Mouse (Mus musculus) stomach, embryonic 15.5 days (tissue): Measurements from ENCODE around the gene U2surp. TPM values are rescaled to one million over a fixed set of nuclear protein-coding genes. Genes with fewer than 3 reads are reported as not detected.

Experiments used
- ATAC-seq: fragments of 200-750 bp; cut with Nextera tagmentation; 2 replicates; pipeline ENCODE4 v1.8.0; 2017; ENCODE audit warnings: low read depth, moderate number of reproducible peaks, moderate TSS enrichment; ENCODE audit not compliant: insufficient read depth, low FRiP score
- H3K27ac ChIP-seq: fragments of 300-500 bp; sonication (generic); 2 replicates; pipeline ENCODE4 v1.5.1; 2015; ENCODE audit warnings: mild to moderate bottlenecking, inconsistent platforms
- H3K27me3 ChIP-seq: fragments of 300-500 bp; sonication (generic); replicated peaks from 2 replicates; pipeline ENCODE4 v1.6.1; 2015; ENCODE audit warnings: inconsistent platforms
- H3K36me3 ChIP-seq: fragments of 300-500 bp; sonication (generic); 2 replicates; pipeline ENCODE4 v1.6.1; 2015; ENCODE audit warnings: inconsistent platforms
- H3K4me1 ChIP-seq: fragments of 300-500 bp; sonication (generic); 2 replicates; pipeline ENCODE4 v1.6.1; 2015; ENCODE audit warnings: inconsistent platforms
- H3K4me2 ChIP-seq: fragments of 300-500 bp; sonication (generic); 2 replicates; pipeline ENCODE4 v1.6.1; 2015; ENCODE audit warnings: mild to moderate bottlenecking, inconsistent platforms
- H3K4me3 ChIP-seq: fragments of 300-500 bp; sonication (generic); replicated peaks from 2 replicates; pipeline ENCODE4 v1.5.1; 2015; ENCODE audit warnings: inconsistent platforms
- H3K9ac ChIP-seq: fragments of 300-500 bp; sonication (generic); 2 replicates; pipeline ENCODE4 v1.6.1; 2015; ENCODE audit warnings: inconsistent platforms
- H3K9me3 ChIP-seq: fragments of 300-500 bp; sonication (generic); 2 replicates; pipeline ENCODE4 v1.6.1; 2016; ENCODE audit warnings: inconsistent platforms
- WGBS: fragments of 180-500 bp; shearing (Covaris S2); methylation state at CpG from one replicate; pipeline ENCODE4 v1.1.7; 2015; 5-methylcytosine and 5-hydroxymethylcytosine counted together
- polyA plus RNA-seq: library from polyadenylated mRNA; unstranded; fragments of >200 nt; fragmentation: Nextera tagmentation; extraction: Ambion mirVana; gene quantifications from 2 replicates; pipeline ENCODE4 v1.2.1, GENCODE M21; 2015

The U2surp gene
- polyA plus RNA-seq, 1 experiment from 2014 or later, result 123 TPM

GRCm38 (mm10) chr9:95550856-95551774 lies 39.3 kb upstream of the U2surp start:
- peak; percentile 79; the same call in 1 of the 2 replicates for ATAC-seq
- no peaks in the 10 kb centered on the region for H3K36me3 ChIP-seq
- no peak overlapping the region for H3K4me2 ChIP-seq
- H3K4me3 ChIP-seq, result no peak overlapping the region
- H3K9me3 ChIP-seq, result no peaks in the 10 kb centered on the region
- no peak overlapping the region for H3K9ac ChIP-seq
- no peaks in the 10 kb centered on the region for H3K4me1 ChIP-seq
- H3K27ac ChIP-seq, result no peak overlapping the region
- WGBS, result 52% methylated on average over 9 of the region's 9 CpGs
- H3K27me3 ChIP-seq, result 0 out of 2 replicates have a peak, but pooled peaks cover 4% of the 10 kb centered on the region

GRCm38 (mm10) chr9:95549626-95550411 lies 38.0 kb upstream of the U2surp start:
- no peak overlapping the region for H3K9ac ChIP-seq
- no peak for ATAC-seq
- H3K27ac ChIP-seq, result no peak overlapping the region
- WGBS, result 68% methylated on average over 15 of the region's 15 CpGs
- no peaks in the 10 kb centered on the region for H3K4me1 ChIP-seq
- H3K9me3 ChIP-seq, result no peaks in the 10 kb centered on the region
- H3K4me3 ChIP-seq, result no peak overlapping the region
- no peaks in the 10 kb centered on the region for H3K36me3 ChIP-seq
- H3K27me3 ChIP-seq, result no peaks in the 10 kb centered on the region
- H3K4me2 ChIP-seq, result no peak overlapping the region

- no peaks in the 10 kb centered on the region for H3K4me1 ChIP-seq
- no peak overlapping the region for H3K9ac ChIP-seq
- ATAC-seq, result peak; percentile 78; the same call in 1 of the 2 replicates
- no peak overlapping the region for H3K4me2 ChIP-seq
- H3K4me3 ChIP-seq, result no peak overlapping the region
- no peaks in the 10 kb centered on the region for H3K9me3 ChIP-seq
- WGBS, result 41% methylated on average over 7 of the region's 7 CpGs
- no peaks in the 10 kb centered on the region for H3K27me3 ChIP-seq
- no peak overlapping the region for H3K27ac ChIP-seq
- no peaks in the 10 kb centered on the region for H3K36me3 ChIP-seq
Observed at GRCm38 (mm10) chr9:95546679-95547078, 34.9 kb upstream of the U2surp start.

- Histone ChIP-seq H3K4me2 (no peak overlapping the region), H3K9me3 (no peaks in the 10 kb centered on the region), H3K27me3 (no peaks in the 10 kb centered on the region), H3K9ac (no peak overlapping the region), H3K36me3 (no peaks in the 10 kb centered on the region), H3K4me1 (no peaks in the 10 kb centered on the region), H3K4me3 (no peak overlapping the region), H3K27ac (no peak overlapping the region)
- WGBS, result 89% methylated on average over 4 of the region's 4 CpGs
- ATAC-seq, result no peak
Observed at GRCm38 (mm10) chr9:95544598-95544997, 32.8 kb upstream of the U2surp start.

GRCm38 (mm10) chr9:95542475-95542874 lies 30.7 kb upstream of the U2surp start:
- no peak overlapping the region for H3K4me3 ChIP-seq
- 66% methylated on average over 6 of the region's 6 CpGs for WGBS

GRCm38 (mm10) chr9:95541650-95542432 lies 30.0 kb upstream of the U2surp start:
- WGBS, result 72% methylated on average over 15 of the region's 15 CpGs
- Histone ChIP-seq H3K27me3 (no peaks in the 10 kb centered on the region), H3K4me3 (no peak overlapping the region), H3K9ac (no peak overlapping the region), H3K27ac (no peak overlapping the region), H3K4me1 (no peaks in the 10 kb centered on the region), H3K36me3 (no peaks in the 10 kb centered on the region), H3K4me2 (peak overlapping the region; percentile 10; the same call in 1 of the 2 replicates), H3K9me3 (no peaks in the 10 kb centered on the region)
- no peak for ATAC-seq

More at GRCm38 (mm10) chr9:95542475-95542874, 30.7 kb upstream of the U2surp start:
- ATAC-seq, result no peak
- no peaks in the 10 kb centered on the region for H3K4me1 ChIP-seq
- no peaks in the 10 kb centered on the region for H3K9me3 ChIP-seq
- peak overlapping the region; percentile 10; the same call in 1 of the 2 replicates for H3K4me2 ChIP-seq
- no peak overlapping the region for H3K9ac ChIP-seq
- no peak overlapping the region for H3K27ac ChIP-seq
- no peaks in the 10 kb centered on the region for H3K27me3 ChIP-seq
- H3K36me3 ChIP-seq, result no peaks in the 10 kb centered on the region

GRCm38 (mm10) chr9:95541208-95541607 lies 29.4 kb upstream of the U2surp start:
- Histone ChIP-seq H3K27me3 (no peaks in the 10 kb centered on the region), H3K27ac (no peak overlapping the region), H3K4me1 (no peaks in the 10 kb centered on the region), H3K4me3 (no peak overlapping the region), H3K9me3 (no peaks in the 10 kb centered on the region), H3K36me3 (no peaks in the 10 kb centered on the region), H3K4me2 (no peak overlapping the region), H3K9ac (no peak overlapping the region)
- ATAC-seq, result no peak

- no peak overlapping the region for H3K27ac ChIP-seq
- no peaks in the 10 kb centered on the region for H3K9me3 ChIP-seq
- H3K4me2 ChIP-seq, result no peak overlapping the region
- no peaks in the 10 kb centered on the region for H3K4me1 ChIP-seq
- no peak overlapping the region for H3K4me3 ChIP-seq
- WGBS, result 53% methylated on average over 4 of the region's 4 CpGs
- no peak for ATAC-seq
- H3K27me3 ChIP-seq, result no peaks in the 10 kb centered on the region
- H3K9ac ChIP-seq, result no peak overlapping the region
- no peaks in the 10 kb centered on the region for H3K36me3 ChIP-seq
Observed at GRCm38 (mm10) chr9:95540487-95540886, 28.7 kb upstream of the U2surp start.

GRCm38 (mm10) chr9:95539176-95539800 lies 27.5 kb upstream of the U2surp start:
- ATAC-seq, result no peak
- Histone ChIP-seq H3K9ac (no peak overlapping the region), H3K4me1 (no peaks in the 10 kb centered on the region), H3K4me3 (no peak overlapping the region), H3K27ac (no peak overlapping the region), H3K27me3 (no peaks in the 10 kb centered on the region), H3K36me3 (no peaks in the 10 kb centered on the region), H3K9me3 (no peaks in the 10 kb centered on the region), H3K4me2 (no peak overlapping the region)
- WGBS, result 64% methylated on average over 2 of the region's 2 CpGs

GRCm38 (mm10) chr9:95533817-95534216 lies 22.0 kb upstream of the U2surp start:
- no peak for ATAC-seq
- no peak overlapping the region for H3K4me3 ChIP-seq
- no peaks in the 10 kb centered on the region for H3K27me3 ChIP-seq
- H3K4me1 ChIP-seq, result no peaks in the 10 kb centered on the region
- H3K9ac ChIP-seq, result no peak overlapping the region
- no peaks in the 10 kb centered on the region for H3K9me3 ChIP-seq
- H3K36me3 ChIP-seq, result no peaks in the 10 kb centered on the region
- no peak overlapping the region for H3K4me2 ChIP-seq
- 38% methylated on average over 6 of the region's 6 CpGs for whole genome bisulfite sequencing
- no peak overlapping the region for H3K27ac ChIP-seq

GRCm38 (mm10) chr9:95531144-95531543 lies 19.3 kb upstream of the U2surp start:
- no peak overlapping the region for H3K4me3 ChIP-seq
- no peak overlapping the region for H3K4me2 ChIP-seq
- 70% methylated on average over 3 of the region's 3 CpGs for WGBS
- no peaks in the 10 kb centered on the region for H3K4me1 ChIP-seq
- no peak overlapping the region for H3K27ac ChIP-seq
- H3K9ac ChIP-seq, result no peak overlapping the region
- no peaks in the 10 kb centered on the region for H3K9me3 ChIP-seq
- no peaks in the 10 kb centered on the region for H3K27me3 ChIP-seq
- ATAC-seq, result no peak
- no peaks in the 10 kb centered on the region for H3K36me3 ChIP-seq
